Mouse (Mus musculus): ENCODE results near the gene Snrnp27. TPM values are rescaled to one million over a fixed set of nuclear protein-coding genes. Genes with fewer than 3 reads are reported as not detected.

Gene Snrnp27
- total RNA-seq, 1 experiment from 2014 or later: 65.4 TPM

GRCm38 (mm10) chr6:86665076-86665475 is 19.2 kb downstream of the Snrnp27 start:
- no peak for DNase-seq

GRCm38 (mm10) chr6:86660161-86660877 is 24.0 kb downstream of the Snrnp27 start:
- DNase-seq: no peak

GRCm38 (mm10) chr6:86658501-86658900 is 25.8 kb downstream of the Snrnp27 start:
- no peak for DNase-seq

- DNase-seq: peak; percentile 34
Observed at GRCm38 (mm10) chr6:86654270-86654916, 29.9 kb downstream of the Snrnp27 start.

GRCm38 (mm10) chr6:86653026-86653425 is 31.3 kb downstream of the Snrnp27 start:
- DNase-seq: no peak

- DNase-seq: no peak
Observed at GRCm38 (mm10) chr6:86646143-86646542, 38.2 kb downstream of the Snrnp27 start.

GRCm38 (mm10) chr6:86645551-86645950 is 38.8 kb downstream of the Snrnp27 start:
- no peak for DNase-seq

GRCm38 (mm10) chr6:86644775-86645400 is 39.4 kb downstream of the Snrnp27 start:
- no peak for DNase-seq

GRCm38 (mm10) chr6:86641716-86642115 is 42.6 kb downstream of the Snrnp27 start:
- no peak for DNase-seq

- peak; percentile 48 for DNase-seq
Observed at GRCm38 (mm10) chr6:86640776-86641175, 43.5 kb downstream of the Snrnp27 start.

- no peak for DNase-seq
Observed at GRCm38 (mm10) chr6:86640161-86640560, 44.2 kb downstream of the Snrnp27 start.

GRCm38 (mm10) chr6:86639180-86640160 is 44.9 kb downstream of the Snrnp27 start:
- DNase-seq: peak; percentile 16

- DNase-seq: no peak
Observed at GRCm38 (mm10) chr6:86638434-86638833, 45.9 kb downstream of the Snrnp27 start.

- DNase-seq: no peak
Observed at GRCm38 (mm10) chr6:86637860-86638259, 46.5 kb downstream of the Snrnp27 start.

- DNase-seq: no peak
Observed at GRCm38 (mm10) chr6:86637171-86637835, 47.0 kb downstream of the Snrnp27 start.

GRCm38 (mm10) chr6:86636495-86636894 is 47.8 kb downstream of the Snrnp27 start:
- DNase-seq: peak; percentile 83

GRCm38 (mm10) chr6:86630141-86630540 is 54.2 kb downstream of the Snrnp27 start:
- no peak for DNase-seq

GRCm38 (mm10) chr6:86627946-86628345 is 56.4 kb downstream of the Snrnp27 start, which contains the start of gene Asprv1:
TSS of gene Asprv1 (plus strand) at chr6:86628164.
- no peak for DNase-seq
